Mouse (Mus musculus): ENCODE measurements around the gene Gm11168.
A peak's percentile ranks its signal among the peaks of the same experiment; 100 is the strongest.
"Not testable (repeated sequence)": the region's sequence is repeated elsewhere in the genome, so short reads cannot be mapped to it uniquely, and the experiment has no call there.

Gene Gm11168

GRCm38 (mm10) chr9:3002794-3003396 is at the start of gene Gm11168:
TSS of gene Gm11168 (plus strand) at chr9:3003346.
- DNase-seq: not testable (repeated sequence)

DNA sequence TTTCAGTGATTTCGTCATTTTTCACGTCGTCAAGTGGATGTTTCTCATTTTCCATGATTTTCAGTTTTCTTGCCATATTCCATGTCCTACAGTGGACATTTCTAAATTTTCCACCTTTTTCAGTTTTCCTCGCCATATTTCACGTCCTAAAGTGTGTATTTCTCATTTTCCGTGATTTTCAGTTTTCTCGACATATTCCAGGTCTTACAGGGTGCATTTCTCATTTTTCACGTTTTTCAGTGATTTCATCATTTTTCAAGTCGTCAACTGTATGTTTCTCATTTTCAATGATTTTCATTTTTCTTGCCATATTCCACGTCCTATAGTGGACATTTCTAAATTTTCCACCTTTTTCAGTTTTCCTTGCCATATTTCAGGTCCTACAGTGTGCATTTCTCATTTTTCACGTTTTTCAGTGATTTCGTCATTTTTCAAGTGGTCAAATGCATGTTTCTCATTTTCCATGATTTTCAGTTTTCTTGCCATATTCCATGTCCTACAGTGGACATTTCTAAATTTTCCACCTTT is 2.6 kb upstream of the Gm11168 start, which contains the start of gene Gm10722:
Gene Gm10722, plus strand, starts transcription at position 478 of the 528 bp plus-strand sequence.
- DNase-seq: not testable (repeated sequence)

GRCm38 (mm10) chr9:3001006-3001405 is 2.1 kb upstream of the Gm11168 start:
- DNase-seq: not testable (repeated sequence)

GRCm38 (mm10) chr9:3001948-3002659 is 1.0 kb upstream of the Gm11168 start:
- peak; percentile 74 for DNase-seq

DNA sequence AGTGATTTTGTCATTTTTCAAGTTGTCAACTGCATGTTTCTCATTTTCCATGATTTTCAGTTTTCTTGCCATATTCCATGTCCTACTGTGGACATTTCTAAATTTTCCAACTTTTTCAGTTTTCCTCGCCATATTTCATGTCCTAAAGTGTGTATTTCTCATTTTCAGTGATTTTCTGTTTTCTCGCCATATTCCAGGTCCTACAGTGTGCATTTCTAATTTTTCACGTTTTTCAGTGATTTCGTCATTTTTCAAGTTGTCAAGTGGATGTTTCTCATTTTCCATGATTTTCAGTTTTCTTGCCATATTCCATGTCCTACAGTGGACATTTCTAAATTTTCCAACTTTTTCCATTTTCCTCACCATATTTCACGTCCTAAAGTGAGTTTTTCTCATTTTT is 3.0 kb downstream of the Gm11168 start:
- DNase-seq: not testable (repeated sequence)

DNA sequence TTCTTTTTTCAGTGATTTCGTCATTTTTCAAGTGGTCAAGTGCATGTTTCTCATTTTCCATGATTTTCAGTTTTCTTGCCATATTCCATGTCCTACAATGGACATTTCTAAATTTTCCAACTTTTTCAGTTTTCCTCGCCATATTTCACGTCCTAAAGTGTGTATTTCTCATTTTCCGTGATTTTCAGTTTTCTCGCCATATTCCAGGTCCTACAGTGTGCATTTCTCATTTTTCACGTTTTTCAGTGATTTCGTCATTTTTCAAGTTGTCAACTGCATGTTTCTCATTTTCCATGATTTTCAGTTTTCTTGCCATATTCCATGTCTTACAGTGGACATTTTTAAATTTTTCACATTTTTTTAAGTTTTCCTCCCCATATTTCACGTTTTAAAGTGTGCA is 3.5 kb downstream of the Gm11168 start:
- peak; percentile 76 for DNase-seq

GRCm38 (mm10) chr9:3007272-3007671 is 4.1 kb downstream of the Gm11168 start:
- not testable (repeated sequence) for DNase-seq

GRCm38 (mm10) chr9:3009331-3009730 is 6.2 kb downstream of the Gm11168 start:
- not testable (repeated sequence) for DNase-seq

GRCm38 (mm10) chr9:3012054-3012621 is 9.0 kb downstream of the Gm11168 start:
- not testable (repeated sequence) for DNase-seq

DNA sequence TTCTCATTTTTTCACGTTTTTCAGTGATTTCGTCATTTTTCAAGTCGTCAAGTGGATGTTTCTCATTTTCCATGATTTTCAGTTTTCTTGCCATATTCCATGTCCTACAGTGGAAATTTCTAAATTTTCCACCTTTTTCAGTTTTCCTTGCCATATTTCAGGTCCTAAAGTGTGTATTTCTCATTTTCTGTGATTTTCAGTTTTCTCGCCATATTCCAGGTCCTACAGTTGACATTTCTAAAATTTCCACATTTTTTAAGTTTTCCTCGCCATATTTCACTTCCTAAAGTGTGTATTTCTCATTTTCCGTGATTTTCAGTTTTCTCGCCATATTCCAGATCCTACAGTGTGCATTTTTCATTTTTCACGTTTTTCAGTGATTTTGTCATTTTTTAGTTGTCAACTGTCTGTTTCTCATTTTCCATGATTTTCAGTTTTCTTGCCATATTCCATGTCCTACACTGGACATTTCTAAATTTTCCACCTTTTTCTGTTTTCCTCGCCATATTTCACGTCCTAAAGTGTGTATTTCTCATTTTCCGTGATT is 9.7 kb downstream of the Gm11168 start, which contains the start of gene Gm10721:
Gene Gm10721, plus strand, starts transcription at position 408 of the 547 bp plus-strand sequence.
- not testable (repeated sequence) for DNase-seq

DNA sequence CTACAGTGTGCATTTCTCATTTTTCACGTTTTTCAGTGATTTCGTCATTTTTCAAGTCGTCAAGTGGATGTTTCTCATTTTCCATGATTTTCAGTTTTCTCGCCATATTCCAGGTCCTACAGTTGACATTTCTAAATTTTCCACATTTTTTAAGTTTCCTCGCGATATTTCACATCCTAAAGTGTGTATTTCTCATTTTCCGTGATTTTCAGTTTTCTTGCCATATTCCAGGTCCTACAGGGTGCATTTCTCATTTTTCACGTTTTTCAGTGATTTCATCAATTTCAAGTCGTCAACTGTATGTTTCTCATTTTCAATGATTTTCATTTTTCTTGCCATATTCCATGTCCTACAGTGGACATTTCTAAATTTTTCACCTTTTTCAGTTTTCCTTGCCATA is 12.2 kb downstream of the Gm11168 start, which contains the start of gene Gm10720:
Gene Gm10720, plus strand, starts transcription at position 301 of the 400 bp plus-strand sequence.
- DNase-seq: not testable (repeated sequence)

DNA sequence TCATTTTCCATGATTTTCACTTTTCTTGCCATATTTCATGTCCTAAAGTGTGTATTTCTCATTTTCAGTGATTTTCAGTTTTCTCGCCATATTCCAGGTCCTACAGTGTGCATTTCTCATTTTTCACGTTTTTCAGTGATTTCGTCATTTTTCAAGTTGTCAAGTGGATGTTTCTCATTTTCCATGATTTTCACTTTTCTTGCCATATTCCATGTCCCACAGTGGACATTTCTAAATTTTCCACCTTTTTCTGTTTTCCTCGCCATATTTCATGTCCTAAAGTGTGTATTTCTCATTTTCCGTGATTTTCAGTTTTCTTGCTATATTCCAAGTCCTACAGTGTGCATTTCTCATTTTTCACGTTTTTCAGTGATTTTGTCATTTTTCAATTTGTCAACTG is 12.8 kb downstream of the Gm11168 start:
- not testable (repeated sequence) for DNase-seq

GRCm38 (mm10) chr9:3017108-3017507 is 14.0 kb downstream of the Gm11168 start, which contains the start of gene Gm10719:
TSS of gene Gm10719 (plus strand) at chr9:3017408.
- DNase-seq: not testable (repeated sequence)

- peak; percentile 6 for DNase-seq
Measured at GRCm38 (mm10) chr9:3018944-3019343, 15.8 kb downstream of the Gm11168 start.

DNA sequence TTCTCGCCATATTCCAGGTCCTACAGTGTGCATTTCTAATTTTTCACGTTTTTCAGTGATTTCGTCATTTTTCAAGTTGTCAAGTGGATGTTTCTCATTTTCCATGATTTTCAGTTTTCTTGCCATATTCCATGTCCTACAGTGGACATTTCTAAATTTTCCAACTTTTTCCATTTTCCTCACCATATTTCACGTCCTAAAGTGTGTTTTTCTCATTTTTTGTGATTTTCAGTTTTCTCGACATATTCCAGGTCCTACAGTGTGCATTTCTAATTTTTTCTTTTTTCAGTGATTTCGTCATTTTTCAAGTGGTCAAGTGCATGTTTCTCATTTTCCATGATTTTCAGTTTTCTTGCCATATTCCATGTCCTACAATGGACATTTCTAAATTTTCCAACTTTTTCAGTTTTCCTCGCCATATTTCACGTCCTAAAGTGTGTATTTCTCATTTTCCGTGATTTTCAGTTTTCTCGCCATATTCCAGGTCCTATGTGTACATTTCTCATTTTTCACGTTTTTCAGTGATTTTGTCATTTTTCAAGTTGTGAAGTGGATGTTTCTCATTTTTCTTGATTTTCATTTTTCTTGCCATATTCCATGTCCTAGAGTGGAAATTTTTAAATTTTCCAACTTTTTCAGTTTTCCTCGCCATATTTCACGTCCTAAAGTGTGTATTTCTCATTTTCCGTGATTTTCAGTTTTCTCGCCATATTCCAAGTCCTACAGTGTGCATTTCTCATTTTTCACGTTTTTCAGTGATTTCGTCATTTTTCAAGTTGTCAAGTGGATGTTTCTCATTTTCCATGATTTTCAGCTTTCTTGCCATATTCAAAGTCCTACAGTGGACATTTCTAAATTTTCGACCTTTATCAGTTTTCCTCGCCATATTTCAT is 16.9 kb downstream of the Gm11168 start:
- not testable (repeated sequence) for DNase-seq

DNA sequence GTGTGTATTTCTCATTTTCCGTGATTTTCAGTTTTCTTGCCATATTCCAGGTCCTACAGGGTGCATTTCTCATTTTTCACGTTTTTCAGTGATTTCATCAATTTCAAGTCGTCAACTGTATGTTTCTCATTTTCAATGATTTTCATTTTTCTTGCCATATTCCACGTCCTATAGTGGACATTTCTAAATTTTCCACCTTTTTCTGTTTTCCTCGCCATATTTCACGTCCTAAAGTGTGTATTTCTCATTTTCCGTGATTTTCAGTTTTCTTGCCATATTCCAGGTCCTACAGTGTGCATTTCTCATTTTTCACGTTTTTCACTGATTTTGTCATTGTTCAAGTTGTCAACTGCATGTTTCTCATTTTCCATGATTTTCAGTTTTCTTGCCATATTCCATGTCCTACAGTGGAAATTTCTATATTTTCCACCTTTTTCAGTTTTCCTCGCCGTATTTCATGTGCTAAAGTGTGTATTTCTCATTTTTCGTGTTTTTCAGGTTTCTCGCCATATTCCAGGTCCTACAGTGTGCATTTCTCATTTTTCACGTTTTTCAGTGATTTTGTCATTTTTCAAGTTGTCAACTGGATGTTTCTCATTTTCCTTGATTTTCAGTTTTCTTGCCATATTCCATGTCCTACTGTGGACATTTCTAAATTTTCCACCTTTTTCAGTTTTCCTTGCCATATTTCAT is 19.3 kb downstream of the Gm11168 start:
- DNase-seq: peak; percentile 35

DNA sequence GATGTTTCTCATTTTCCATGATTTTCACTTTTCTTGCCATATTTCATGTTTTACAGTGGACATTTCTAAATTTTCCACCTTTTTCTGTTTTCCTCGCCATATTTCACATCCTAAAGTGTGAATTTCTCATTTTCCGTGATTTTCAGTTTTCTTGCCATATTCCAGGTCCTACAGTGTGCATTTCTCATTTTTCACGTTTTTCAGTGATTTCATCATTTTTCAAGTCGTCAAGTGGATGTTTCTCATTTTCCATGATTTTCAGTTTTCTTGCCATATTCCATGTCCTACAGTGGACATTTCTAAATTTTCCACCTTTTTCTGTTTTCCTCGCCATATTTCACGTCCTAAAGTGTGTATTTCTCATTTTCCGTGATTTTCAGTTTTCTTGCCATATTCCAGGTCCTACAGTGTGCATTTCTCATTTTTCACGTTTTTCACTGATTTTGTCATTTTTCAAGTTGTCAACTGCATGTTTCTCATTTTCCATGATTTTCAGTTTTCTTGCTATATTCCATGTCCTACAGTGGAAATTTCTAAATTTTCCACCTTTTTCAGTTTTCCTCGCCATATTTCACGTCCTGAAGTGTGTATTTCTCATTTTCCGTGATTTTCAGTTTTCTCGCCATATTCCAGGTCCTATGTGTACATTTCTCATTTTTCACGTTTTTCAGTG is 20.3 kb downstream of the Gm11168 start, which contains the start of gene Gm10718:
Gene Gm10718, plus strand, starts transcription at position 236 of the 673 bp plus-strand sequence.
- not testable (repeated sequence) for DNase-seq

- peak; percentile 87 for DNase-seq
Measured at GRCm38 (mm10) chr9:3023985-3024648, 21.0 kb downstream of the Gm11168 start.

DNA sequence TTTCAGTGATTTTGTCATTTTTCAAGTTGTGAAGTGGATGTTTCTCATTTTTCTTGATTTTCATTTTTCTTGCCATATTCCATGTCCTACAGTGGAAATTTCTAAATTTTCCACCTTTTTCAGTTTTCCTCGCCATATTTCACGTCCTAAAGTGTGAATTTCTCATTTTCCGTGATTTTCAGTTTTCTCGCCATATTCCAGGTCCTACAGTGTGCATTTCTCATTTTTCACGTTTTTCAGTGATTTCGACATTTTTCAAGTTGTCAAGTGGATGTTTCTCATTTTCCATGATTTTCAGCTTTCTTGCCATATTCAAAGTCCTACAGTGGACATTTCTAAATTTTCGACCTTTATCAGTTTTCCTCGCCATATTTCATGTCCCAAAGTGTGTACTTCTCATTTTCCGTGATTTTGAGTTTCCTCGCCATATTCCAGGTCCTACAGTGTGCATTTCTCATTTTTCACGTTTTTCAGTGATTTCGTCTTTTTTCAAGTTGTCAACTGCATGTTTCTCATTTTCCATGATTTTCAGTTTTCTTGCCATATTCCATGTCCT is 21.8 kb downstream of the Gm11168 start, which contains the start of gene Gm10717:
Gene Gm10717, plus strand, starts transcription at position 506 of the 556 bp plus-strand sequence.
- DNase-seq: not testable (repeated sequence)

Data from cerebellum, adult 11 months (tissue).